Mouse (Mus musculus) thymus, adult 2 months (tissue): ENCODE data around the gene Mia2. TPM values are rescaled to one million over a fixed set of nuclear protein-coding genes. Genes with fewer than 3 reads are reported as not detected.

Source experiments
- DNase-seq: peaks from one replicate; pipeline ENCODE4 v3.0.0; 2021
- H3K27ac ChIP-seq: fragments of 200-500 bp; 2 replicates; pipeline ENCODE4 v1.5.1; 2012; ENCODE audit warnings: low read length, control low read depth; ENCODE audit not compliant: control insufficient read depth, insufficient read depth
- H3K27me3 ChIP-seq: fragments of 200-500 bp; 2 replicates; pipeline ENCODE4 v1.6.1; 2012; ENCODE audit warnings: mild to moderate bottlenecking, low read length, moderate library complexity, mixed read lengths; ENCODE audit not compliant: control insufficient read depth, insufficient read depth
- H3K36me3 ChIP-seq: fragments of 200-500 bp; 2 replicates; pipeline ENCODE4 v1.6.1; 2012; ENCODE audit warnings: mild to moderate bottlenecking, low read length, moderate library complexity; ENCODE audit not compliant: control insufficient read depth, insufficient read depth
- H3K4me1 ChIP-seq: fragments of 200-500 bp; replicated peaks from 2 replicates; pipeline ENCODE4 v1.6.1; 2012; ENCODE audit warnings: low read length; ENCODE audit not compliant: control insufficient read depth, insufficient read depth
- H3K4me3 ChIP-seq: fragments of 200-500 bp; 2 replicates; pipeline ENCODE4 v1.5.1; 2012; ENCODE audit warnings: mild to moderate bottlenecking, low read length, control low read depth, moderate library complexity; ENCODE audit not compliant: control insufficient read depth, insufficient read depth
- CTCF ChIP-seq: fragments of 200-500 bp; IDR thresholded peaks from 2 replicates; pipeline ENCODE4 v1.5.1; 2012; ENCODE audit warnings: mild to moderate bottlenecking, control low read depth, low read length, moderate library complexity, borderline replicate concordance; ENCODE audit not compliant: control insufficient read depth, poor library complexity, insufficient read depth; ENCODE audit errors: extremely low read depth
- POLR2A ChIP-seq: fragments of 200-500 bp; IDR thresholded peaks from 2 replicates; pipeline ENCODE4 v1.6.1; 2012; ENCODE audit warnings: mild to moderate bottlenecking, low read length, control low read depth, moderate library complexity; ENCODE audit not compliant: control insufficient read depth, poor library complexity, insufficient read depth; ENCODE audit errors: extremely low read depth
- WGBS: fragments of 180-500 bp; shearing (Covaris S2); methylation state at CpG from one replicate; pipeline ENCODE4 v1.1.7; 2018; 5-methylcytosine and 5-hydroxymethylcytosine counted together
- polyA plus RNA-seq: library from polyadenylated mRNA; depleted of rRNA; stranded (reverse); fragments of >200 nt; gene quantifications from 2 replicates; pipeline ENCODE4 v1.2.3, GENCODE M21; 2012

Gene Mia2
- polyA plus RNA-seq, 1 experiment = 67.8 TPM

DNA sequence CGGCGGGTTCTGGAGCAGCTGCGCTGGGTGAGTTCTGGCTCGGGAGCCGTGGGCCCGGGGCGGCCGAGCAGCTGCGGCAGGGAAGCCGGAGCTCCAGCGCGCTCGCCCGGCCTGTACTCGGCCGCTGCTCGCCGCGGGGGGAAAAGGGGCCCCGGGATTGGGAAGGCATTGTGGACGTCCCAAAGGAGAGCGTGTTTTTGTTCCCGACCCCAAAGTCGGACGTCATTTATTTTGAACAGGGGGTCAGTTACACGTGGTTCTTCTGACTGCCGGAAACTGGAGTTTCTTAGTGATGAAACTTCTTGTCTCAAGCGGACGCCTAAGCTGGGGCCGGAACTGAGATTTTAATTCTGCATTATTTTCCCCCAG, 36.0 kb downstream of the Mia2 start:
- TF ChIP-seq POLR2A = no peak
- TF ChIP-seq CTCF = 0 out of 2 replicates have a peak, but pooled peaks have one; percentile 2
- under 1% methylated on average over 30 of the region's 30 CpGs for WGBS
- Histone ChIP-seq H3K27me3 (no peaks in the 10 kb centered on the region), H3K4me1 (peaks cover 13% of the 10 kb centered on the region), H3K27ac (peak overlapping the region; percentile 10; the same call in 1 of the 2 replicates), H3K36me3 (no peaks in the 10 kb centered on the region), H3K4me3 (peak overlapping the region; percentile 73)
- DNase-seq = no peak

DNA sequence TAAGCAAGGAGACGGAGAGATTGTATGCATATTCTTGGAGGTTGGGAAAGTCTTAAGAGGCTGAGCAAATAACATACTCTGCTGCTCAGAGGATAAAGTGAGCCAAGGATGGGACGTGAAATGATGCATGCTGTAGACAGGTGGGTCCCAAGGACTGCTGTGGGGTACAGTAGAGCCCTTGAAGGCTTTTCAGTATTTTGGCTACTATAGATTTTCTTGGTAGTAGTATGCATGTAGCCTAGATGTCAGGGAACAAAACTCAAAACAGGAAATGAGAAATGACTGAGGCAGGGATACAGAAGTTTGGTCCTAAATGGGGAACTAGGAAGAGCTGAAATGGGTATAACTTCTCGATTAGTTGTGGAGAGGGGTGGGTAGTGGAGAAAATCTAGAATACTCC, 36.9 kb downstream of the Mia2 start:
- Histone ChIP-seq H3K27me3 (no peaks in the 10 kb centered on the region), H3K4me3 (no peak overlapping the region), H3K4me1 (peaks cover 13% of the 10 kb centered on the region), H3K36me3 (peaks cover 5% of the 10 kb centered on the region; the same call in 1 of the 2 replicates), H3K27ac (no peak overlapping the region)
- WGBS = 27% methylated on average over 3 of the region's 3 CpGs
- no peak for DNase-seq
- TF ChIP-seq POLR2A (no peak), CTCF (no peak)

DNA sequence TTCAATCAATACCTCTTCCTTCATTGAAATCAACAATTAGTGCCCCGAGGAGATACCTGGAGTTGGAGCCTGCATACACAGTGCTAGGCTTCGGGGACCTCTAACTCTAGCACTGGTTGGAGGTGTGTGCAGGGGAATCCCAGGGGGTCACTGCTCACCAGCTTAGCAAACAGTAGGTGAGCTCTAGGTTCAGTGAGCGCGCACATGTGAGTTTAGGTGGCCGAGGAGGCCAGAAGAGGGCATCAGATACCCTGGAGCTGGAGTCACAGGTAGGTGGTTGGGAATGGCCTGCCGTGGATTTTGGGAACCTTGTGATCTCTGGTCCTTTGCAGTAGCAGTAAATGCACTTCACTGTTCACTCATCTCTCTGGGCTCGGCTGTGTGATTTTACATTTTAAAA, 37.3 kb downstream of the Mia2 start:
- Histone ChIP-seq H3K4me1 (peaks cover 10% of the 10 kb centered on the region), H3K27ac (0 out of 2 replicates have a peak overlapping the region, but pooled peaks have one; percentile 22), H3K27me3 (no peaks in the 10 kb centered on the region), H3K36me3 (peaks cover 5% of the 10 kb centered on the region), H3K4me3 (peak overlapping the region; percentile 34)
- 65% methylated on average over 7 of the region's 7 CpGs for WGBS
- no peak for DNase-seq
- TF ChIP-seq POLR2A = no peak
- TF ChIP-seq CTCF = no peak

DNA sequence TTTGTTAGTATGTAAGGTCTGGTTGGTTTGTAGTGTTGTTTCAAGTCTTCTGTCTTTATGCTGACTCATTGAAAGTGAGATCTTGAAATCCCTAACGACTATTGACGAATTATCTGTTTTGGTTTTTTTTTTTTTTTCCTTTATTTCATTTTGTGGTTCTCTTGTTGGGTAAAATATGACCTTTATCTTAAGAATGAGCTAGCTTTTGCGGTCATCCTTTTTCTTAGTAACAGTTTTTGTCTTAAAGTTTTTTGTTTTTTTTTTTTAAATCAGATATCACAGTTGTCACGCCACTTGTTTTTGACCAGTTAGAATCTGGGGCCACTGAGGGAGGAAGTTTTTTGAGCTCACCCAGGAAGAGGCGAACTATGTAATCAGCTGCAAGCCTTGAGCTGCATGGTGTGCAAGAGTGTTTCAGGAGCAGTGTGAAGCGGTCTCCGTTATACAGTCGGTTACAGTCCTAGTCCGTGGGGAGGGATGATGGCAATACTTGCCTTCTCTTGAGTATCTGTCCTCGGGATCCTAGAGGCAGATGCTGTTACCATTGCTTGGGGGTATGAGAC, 37.9 kb downstream of the Mia2 start:
- 61% methylated on average over 10 of the region's 10 CpGs for WGBS
- H3K36me3 ChIP-seq = peaks cover 9% of the 10 kb centered on the region
- H3K27me3 ChIP-seq = no peaks in the 10 kb centered on the region
- H3K27ac ChIP-seq = peak overlapping the region; percentile 34
- H3K4me1 ChIP-seq = peaks cover 8% of the 10 kb centered on the region
- H3K4me3 ChIP-seq = no peak overlapping the region; the same call in 1 of the 2 replicates
- TF ChIP-seq CTCF (no peak), POLR2A (no peak)
- DNase-seq = no peak

DNA sequence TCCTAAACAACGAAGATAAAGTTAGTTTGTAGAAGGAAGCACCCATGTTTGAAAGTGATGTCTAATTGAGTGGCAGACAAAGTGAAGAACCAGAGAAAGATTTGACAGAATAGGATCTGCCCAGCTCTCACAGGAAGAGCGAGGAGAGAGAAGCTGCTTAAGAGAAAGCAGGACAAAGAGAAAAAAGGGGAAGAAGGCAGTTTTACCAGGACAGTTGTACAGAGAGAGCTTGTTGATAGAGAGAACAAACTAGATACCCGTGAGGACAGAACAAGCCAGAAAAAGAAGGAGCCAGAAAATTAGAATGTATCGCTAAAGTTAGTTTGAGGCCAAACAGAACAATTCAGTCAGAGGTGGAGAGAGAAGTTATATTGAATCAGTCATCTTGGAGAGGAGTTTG, 39.5 kb downstream of the Mia2 start:
- Histone ChIP-seq H3K27me3 (no peaks in the 10 kb centered on the region), H3K27ac (no peak overlapping the region), H3K4me3 (no peak overlapping the region), H3K36me3 (peaks cover 20% of the 10 kb centered on the region), H3K4me1 (peaks cover 7% of the 10 kb centered on the region)
- TF ChIP-seq POLR2A (no peak), CTCF (no peak)
- 96% methylated on average over 4 of the region's 4 CpGs for WGBS
- DNase-seq = no peak

DNA sequence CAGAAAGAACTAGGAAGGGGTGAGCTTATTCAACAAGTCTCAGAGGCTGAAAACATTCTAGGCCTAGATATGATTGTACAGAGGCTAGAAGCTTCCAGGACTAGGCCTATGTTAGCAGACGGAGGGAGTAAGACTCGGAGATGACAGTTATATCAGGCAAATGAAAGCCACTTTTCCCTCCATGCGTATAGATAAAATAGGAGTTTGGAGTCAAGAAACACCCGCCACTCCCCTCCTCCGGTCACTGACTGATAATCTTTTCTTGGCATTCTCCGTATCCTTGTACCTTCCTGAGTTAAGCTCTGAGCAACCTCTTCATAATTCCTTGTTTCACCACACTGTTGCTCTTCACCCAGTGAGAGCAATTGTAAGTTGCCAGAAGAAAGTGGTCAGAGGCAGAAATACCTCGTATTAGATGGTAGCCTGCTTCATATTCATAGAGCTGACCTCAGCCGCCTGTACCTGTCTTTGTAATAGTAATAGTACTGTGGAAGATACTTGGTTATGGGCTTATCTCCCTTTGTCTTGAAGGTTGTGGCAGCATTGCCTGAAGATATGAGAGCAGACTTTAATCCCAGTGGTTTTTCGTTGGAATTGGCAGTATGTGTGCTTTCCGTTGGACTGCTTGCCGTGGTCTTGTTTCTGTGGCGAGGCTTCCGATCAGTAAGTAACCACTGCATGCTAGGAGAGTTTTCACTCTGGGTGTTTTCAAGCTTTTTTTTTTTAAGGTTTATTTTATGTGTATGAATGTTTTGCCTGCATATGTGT, 40.1 kb downstream of the Mia2 start:
- Histone ChIP-seq H3K27me3 (no peaks in the 10 kb centered on the region), H3K27ac (no peak overlapping the region), H3K36me3 (peaks cover 26% of the 10 kb centered on the region), H3K4me1 (peaks cover 7% of the 10 kb centered on the region), H3K4me3 (no peak overlapping the region)
- TF ChIP-seq POLR2A (no peak), CTCF (no peak)
- WGBS = 96% methylated on average over 13 of the region's 13 CpGs
- no peak for DNase-seq
